Mouse (Mus musculus): ENCODE results near the gene Cd59a.

- TF ChIP-seq CTCF (IDR thresholded peaks at IDR 0.05; ENCODE audit: borderline replicate concordance, insufficient read depth, low read depth, low read length) (no peak), POLR2A (IDR thresholded peaks at IDR 0.05; ENCODE audit: borderline replicate concordance, insufficient read depth, low read length) (no peak)
Observed at GRCm38 (mm10) chr2:104082474-104082873, 13.1 kb upstream of the Cd59a start.

Measured in cerebellum, adult 2 months (tissue).